Mouse (Mus musculus) lung, postnatal 25 days (tissue): ENCODE measurements around the gene Myh3.

Source experiments
- DNase-seq: peaks from one replicate; pipeline ENCODE4 v3.0.0; 2022; ENCODE audit warnings: low spot score

Gene Myh3

DNA sequence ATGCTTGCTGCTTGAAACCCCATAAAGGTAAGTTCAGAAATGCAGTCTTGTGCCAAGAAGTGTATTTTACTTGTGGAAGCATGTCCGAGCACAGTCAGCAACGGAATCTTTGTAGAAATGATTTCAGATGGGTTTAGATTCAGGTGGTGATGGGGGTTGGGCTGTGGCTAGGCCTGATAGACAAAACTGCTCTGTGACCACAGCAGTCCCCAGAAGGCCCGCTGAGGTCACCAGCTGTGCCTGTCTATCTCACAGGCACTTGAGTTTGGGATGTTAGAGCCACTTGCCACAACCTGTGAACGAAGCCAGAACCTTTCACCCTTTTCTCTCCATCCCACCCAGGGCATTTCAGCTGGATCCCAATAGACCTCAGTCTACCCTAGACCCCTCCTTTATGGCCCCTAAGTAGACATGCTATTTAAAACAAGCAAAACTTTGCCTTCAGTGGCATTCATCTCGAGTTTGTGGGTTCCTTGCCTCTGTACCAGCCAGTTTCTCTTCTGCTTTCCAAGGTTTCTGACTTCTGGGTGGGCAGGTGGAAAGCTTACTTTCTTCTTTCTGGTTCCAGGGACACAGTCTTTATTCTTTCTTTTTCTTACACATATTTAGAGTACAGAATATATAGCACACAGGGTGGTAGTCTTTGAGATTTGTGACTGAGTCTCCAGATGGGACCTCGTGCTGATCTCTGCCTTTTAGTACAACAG is 66.6 kb downstream of the Myh3 start:
- DNase-seq: no peak

DNA sequence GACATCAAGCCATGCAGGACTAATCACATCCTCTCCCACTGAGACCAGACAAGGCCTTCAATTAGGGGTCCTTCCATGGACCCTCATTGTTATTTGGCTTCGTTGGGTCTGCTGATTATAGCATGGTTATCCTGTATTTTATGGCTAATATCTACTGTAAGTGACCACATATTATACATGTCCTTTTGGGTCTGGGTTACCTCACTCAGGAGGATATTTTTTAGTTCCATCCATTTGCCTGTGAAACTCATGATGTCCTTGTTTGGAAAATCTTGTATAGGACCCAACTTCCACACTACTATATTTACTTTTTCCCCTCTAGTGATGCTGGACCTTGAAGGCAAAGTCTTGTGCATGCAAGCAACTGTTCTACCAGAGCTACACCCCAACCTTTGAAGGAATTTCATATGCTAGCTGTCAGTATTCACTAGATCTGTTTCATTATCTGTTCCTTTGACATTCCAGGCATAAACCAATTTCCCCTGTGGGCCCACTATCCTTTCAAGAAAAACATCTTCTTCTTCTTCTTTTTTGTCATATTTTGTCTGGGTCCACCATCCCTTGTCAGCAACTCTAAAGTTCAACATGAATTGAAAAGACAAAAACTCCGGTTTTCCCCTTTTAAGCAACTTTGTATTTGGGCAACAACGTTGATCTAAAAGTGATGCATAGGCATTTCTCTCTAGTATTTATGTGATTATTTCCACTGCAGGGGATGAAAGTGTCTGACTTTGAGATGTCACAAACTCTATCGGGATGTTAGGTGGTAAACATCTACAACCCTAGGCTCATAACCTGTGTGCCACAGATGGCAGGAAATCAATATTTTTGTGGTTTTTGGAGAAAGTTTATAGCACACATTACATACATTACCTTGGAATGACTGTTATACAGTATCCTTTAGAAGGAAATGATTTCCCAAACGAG is 67.6 kb downstream of the Myh3 start:
- no peak for DNase-seq

DNA sequence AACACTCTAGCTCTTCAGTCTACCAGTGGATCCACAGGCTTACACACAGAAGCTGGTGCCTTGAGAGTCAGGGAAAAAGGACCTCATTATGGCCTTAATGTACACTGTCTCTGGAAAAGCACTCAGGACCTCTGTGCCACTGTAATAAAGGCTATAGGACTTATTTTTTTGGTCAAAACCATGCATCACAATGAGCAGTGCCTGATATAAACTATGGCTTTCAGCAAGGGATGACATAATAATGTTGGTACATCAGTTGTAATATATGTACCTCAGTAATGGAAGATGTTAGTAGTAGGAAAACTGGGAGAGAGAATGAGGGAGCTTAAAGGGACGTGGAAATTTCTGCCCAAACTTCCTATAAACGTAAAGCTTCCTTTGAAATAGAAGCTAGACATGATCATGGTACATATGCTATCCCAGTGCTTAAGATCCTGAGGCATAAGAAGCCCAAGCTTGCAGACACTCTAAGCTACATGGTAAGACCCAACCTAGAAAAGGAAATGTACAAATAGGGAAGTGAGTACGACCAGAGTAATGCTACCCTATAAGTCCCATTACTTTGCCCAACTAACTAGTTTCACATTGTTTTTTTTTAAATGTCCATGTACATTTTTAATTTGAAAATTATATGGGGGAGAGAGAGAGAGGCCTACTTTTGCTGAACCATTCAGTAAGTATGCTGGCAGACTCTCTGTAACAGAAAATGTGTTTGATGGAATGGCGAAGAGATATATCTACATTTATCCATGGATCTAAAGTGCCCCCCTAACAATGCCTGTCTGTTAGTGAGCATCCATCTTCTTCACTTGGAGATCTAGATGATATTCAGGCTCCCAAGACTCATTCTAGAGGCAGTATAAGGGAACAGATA is 68.5 kb downstream of the Myh3 start:
- DNase-seq: no peak

DNA sequence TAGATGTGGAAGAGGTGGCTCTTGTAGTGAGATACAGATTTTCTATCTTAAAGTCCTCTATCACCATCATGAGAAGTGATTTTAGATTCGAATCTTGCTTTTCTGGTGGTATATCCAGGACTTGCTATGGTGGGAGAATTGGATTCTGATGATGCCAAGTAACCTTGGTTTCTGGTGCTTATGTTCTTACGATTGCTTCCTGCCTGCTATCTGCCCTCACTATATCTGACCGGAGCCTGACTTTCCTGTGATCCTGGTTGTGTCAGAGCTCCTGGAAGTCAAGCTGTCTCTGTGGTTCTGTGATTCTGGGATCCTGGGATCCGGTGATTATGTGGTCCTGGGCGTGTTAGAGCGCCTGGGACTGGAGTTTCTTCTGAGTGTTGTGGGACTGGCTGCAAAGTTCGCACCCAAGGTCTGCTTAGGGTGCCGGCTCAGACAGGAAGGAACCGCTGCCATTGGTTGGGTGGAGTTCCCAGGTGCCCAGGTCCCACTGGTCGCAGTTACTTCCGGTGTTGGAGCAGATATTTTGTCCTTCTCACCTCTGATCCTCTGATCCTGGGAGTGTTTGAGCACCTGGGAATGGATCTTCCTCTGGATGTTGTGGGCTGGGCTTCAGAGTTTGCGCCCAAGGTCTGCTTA is 69.3 kb downstream of the Myh3 start:
- no peak for DNase-seq

DNA sequence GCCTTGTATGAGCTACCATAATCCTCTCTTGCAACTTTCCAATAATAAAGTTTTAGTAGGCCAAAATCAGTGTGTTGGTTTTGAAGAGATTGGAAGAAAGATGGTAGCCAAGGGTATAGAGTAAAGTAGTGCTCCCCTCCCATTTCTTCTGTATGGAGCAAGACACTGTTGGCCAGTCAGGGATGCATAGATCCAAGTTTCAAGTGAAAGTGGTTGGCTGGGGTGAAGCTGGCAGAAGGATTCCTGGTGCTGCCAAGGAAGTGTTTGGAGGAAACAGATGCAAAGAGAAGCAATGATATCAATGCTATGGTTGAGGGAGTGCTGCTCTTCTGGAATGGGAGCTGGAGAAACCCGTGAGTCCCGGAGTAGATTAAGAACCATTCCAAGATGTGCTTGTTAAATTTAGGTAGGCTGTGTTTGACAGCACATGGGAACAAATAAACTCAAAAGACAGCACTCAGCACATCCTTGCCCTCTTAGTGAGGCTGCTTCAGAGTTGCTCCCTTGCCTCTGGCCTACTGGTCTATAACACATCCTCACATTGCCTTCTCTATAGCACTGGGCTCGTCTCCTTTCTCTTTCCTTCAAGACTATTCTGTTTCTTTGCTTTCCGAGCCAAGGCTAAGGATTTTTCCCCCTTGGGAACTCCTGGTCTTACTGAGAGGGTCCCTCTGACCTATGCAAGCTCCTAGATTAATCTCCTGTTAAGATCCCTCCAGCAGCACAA is 70.3 kb downstream of the Myh3 start:
- DNase-seq: no peak

DNA sequence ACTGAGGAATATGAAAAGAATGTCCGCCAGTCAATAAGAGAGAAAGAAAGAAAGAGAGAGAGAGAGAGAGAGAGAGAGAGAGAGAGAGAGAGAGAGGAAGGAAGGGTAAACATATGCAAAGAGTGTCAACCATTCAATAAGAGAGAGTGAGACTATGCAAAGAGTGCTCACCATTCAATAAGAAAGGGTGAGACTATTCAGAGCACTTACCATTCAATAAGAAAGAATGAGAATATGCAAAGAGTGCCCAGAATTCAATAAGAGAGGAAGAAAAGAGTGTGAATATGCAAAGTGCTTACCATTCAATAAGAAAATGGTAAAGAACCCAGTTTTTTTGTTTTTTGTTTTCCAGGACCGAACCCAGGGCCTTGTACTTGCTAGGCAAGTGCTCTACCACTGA is 72.1 kb downstream of the Myh3 start:
- no peak for DNase-seq

DNA sequence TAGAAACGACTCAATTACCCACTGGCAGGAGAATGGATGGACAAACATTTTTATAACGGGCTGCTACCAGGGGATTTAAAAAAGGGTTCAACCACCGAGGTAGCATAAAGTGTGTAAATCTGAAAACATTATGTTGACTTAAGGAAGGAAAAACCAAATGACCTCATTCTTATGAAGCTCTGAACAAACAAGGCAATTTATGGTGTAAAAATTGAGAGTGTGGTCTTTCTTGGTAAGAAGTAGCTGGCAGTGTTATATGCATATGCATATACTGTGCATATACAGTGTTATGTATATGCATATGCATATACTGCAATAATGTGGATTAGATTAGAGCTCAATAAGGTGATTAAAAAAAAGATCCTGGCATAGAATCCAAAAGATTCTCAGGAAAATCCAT is 73.1 kb downstream of the Myh3 start:
- no peak for DNase-seq
